Mouse (Mus musculus) MN1 (cell line): ENCODE measurements around the gene Zfp13.

Source experiments
- DNase-seq: peaks from one replicate; pipeline ENCODE4 v3.0.0-alpha.2; 2016; ENCODE audit warnings: low spot score

Gene Zfp13

DNA sequence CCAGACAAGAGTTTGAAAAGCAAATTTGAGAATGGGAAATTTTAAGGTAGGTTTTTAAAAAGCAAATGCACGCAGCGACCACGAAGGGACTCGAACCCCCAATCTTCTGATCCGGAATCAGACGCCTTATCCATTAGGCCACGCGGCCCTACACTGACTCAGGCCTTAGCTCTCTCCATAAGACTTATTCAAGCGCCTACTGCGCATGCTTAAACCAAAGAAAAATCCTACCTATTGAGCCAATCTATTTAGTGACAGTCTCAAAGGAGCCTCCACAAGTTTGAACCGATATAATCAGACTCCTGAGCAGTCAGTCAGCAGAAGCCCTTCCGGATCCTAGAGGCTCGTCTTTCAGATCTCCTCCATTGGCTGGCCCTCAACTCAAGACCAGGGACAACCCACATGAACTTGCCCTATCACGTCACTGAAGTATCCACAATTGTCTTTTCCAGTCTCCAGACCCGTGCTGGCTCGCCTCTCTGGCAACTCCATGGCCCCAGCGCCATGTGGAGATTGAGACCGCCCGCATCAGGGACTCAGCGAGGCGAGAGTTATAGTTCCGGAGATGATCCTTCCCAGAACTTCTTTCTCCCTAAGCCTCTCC, 49.0 kb downstream of the Zfp13 start:
- DNase-seq, result peak; percentile 95

DNA sequence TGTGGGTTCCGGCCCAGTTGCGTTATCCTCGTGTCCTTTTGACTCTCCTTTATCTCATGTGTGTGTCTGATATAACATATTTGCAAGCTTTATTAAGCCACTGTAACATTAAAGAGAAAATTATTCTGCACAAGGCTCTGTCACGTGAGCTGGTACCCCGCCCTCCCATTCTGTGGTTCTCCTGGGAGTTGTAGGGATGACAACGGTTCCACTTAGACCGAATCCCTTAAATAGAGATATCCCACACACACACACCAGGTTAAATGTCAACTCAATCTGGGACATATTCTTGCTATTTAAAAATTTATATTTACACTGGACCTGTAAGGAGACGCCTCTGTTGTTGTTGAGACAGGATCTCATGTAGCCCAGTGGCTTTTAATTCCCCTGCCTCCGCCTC, 49.8 kb downstream of the Zfp13 start:
- peak; percentile 80 for DNase-seq

DNA sequence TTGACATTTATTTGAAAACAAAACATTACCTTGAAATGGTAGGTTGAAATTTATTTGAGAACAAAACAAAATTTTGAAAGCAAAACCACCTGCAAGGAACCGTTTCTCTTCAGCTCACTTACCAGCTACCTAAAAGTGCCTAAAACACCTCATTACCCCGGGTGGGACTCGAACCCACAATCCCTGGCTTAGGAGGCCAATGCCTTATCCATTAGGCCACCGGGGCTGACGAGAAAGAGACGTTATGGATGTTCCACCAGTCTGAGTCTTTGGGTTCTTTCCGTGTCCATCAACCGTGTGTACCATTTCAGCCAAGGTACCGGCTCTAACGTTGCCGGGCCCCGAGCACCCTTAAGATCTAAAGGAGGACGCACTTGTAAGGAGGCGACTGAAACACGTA, 50.7 kb downstream of the Zfp13 start:
- peak; percentile 96 for DNase-seq

DNA sequence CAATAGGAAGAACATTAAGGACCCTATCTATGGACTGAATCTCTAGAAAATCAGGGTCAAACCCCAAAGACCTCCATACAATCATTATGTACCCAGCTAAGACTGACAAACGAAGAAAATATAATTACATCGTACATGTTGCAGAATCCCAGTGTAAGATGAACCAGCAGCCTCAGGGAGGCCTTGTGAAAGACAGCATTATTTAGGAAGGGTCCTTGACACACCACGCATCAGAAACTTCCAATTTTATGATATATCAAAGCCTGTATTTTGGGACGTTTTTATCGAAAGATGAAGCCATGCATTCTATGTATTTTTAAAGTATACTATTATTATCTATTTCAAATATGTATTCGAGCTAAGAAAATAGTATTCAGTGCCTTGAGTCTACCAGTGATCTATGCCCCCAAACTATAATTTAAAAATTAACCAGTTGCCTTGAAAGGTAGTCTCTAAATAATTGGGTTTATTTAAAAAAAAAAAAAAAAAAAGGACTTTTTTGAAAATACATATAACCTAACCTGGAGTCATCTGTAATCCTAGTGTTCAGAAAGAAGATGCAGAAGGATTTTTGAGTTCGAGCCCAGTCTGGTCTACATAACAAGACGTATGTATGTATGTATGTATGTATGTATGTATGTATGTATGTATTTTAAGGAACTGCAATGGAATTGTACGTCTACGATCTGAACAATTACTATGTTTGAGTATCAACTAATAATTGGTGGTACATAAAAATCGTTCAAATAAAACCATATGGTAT, 51.4 kb downstream of the Zfp13 start:
- peak; percentile 60 for DNase-seq

DNA sequence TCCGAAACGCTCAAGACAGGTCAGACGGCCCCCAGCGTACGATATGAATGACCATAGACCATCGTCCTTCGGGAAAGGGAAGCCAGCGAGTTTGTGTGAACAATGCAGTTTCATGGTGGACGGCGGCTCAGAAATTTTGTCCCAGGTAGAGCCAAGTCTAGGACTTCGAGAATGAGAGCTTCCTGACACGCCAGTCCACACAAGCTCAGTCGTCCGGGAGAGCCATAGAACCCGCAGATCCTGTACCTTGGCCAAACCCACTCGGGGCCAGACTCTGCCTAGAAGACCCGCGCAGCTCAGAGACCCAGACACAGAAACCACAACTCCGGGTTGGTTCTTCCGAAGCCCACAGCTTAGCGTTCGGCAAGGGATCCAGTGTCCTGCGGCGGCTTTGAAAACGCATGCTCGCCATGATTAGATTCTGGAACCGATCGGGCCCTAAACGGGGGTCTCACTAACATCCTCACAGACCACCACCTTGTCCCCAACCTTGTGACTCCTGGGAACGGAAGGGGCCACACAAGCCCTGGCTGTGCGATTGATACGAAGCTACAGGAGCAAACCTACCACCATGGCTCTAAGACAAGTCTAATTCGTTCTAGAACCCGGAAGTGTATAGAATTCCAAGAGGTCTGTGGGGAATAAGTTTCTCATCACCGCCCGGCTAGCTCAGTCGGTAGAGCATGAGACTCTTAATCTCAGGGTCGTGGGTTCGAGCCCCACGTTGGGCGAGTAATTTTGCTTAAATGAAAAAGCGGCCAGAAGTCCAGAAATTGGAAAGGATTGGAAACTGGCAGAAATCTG, 52.4 kb downstream of the Zfp13 start:
- DNase-seq, result peak; percentile 95

DNA sequence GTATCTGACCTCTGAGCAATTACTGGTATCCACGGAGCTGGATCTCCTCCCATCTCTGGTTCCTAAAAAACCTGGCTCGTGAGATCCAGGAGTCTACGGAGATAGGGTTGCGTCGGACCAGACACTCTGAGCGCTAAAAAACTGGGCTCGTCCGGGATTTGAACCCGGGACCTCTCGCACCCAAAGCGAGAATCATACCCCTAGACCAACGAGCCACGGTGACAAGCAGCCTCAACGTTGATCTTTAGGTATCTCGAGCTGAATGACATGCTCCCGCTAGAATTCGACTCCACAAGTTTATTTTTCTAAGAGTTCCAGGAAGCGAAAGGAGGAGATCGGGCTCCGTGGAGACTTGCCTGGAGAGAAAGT, 53.0 kb downstream of the Zfp13 start:
- DNase-seq, result peak; percentile 91

DNA sequence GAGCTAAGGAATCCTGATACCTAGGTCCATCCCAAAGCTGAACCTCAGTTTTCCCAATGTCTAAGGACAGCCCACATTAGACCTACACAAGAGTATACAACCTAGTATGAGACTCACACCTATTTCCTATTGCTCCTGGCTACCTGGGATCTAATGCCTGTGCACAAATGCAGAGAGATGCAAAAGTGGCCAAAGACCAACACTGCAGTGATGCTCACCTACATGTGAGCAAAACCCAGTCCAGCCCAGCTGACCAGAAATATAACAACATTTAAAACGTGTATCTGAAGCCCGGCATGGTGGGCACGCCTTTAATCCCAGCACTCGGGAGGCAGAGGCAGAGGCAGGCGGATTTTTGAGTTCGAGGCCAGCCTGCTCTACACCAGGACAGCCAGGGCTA, 53.4 kb downstream of the Zfp13 start:
- DNase-seq, result no peak

DNA sequence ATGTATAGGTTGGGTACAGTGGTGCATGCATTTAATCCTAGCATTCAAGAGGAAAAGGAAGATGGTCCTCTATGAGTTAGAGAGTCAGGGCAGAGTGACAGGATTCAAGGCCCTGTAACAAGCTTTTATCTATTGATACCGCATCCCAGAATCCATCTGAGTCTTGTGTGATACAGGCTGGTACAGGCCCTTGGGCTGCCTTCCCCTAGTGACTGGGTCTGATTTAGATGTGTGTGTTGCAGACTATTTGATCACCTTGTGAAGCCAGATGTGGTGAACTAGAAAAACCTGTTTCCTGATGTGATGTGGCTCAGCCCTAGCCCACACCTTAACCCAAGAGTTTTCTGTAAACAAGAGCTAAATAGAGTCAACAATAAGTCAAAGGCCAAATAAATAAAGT, 54.5 kb downstream of the Zfp13 start:
- no peak for DNase-seq

DNA sequence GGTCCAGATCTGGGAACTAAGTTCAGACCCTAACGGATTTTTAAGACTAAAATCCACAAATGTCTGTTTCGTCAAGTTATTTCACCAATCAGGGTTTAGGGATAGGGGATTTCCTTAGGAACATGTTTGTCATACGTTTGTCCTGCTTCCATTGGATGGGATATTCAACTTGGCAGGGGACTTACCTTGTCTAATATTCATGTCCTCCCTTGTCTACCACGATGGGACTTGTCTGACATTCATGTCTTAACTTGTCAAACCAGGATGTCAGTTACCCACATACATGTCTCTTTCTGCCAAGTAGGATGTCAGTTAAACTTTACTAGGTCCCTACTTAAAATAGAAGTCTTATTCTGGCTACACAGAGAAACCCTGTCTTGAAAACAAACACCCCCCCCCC, 55.3 kb downstream of the Zfp13 start:
- no peak for DNase-seq

DNA sequence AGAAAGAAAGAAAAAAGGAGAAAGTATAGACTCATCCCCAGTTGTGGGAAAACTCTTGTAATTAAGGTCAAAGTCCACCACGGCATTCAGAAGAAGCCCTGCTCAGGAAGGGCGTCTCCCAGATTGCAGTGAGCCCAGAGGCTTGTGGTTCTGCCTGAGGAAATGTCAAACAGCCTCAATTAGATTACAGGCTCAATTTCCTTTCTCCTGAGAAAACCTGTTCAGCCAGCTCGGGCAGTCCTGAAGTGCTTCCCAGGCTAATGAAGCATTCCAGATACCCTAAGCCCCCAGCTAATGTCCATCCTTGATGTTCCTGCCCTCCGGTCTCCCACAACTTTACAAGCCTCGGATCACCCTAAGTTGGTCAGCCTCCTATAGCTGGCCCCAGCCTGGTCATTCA, 56.0 kb downstream of the Zfp13 start:
- DNase-seq, result no peak

DNA sequence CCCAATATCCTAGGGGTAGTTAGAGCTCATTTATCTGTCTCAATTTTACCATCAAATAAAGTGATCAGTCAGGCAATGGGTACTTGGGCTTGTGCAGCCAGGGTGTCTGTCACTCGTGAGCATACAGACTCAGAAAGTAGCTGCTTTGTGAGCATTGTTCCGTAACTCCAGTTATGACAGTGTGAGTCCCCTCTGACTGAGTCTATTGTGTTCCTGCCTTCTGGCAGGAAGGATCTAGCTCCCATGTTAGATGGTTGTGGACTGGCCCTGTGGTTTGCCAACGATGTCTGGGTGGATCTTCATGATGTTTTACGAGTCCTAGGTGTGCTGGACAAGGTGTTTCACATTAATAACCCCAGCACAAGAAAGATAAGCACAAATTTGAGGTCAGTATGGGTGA, 56.5 kb downstream of the Zfp13 start:
- no peak for DNase-seq

DNA sequence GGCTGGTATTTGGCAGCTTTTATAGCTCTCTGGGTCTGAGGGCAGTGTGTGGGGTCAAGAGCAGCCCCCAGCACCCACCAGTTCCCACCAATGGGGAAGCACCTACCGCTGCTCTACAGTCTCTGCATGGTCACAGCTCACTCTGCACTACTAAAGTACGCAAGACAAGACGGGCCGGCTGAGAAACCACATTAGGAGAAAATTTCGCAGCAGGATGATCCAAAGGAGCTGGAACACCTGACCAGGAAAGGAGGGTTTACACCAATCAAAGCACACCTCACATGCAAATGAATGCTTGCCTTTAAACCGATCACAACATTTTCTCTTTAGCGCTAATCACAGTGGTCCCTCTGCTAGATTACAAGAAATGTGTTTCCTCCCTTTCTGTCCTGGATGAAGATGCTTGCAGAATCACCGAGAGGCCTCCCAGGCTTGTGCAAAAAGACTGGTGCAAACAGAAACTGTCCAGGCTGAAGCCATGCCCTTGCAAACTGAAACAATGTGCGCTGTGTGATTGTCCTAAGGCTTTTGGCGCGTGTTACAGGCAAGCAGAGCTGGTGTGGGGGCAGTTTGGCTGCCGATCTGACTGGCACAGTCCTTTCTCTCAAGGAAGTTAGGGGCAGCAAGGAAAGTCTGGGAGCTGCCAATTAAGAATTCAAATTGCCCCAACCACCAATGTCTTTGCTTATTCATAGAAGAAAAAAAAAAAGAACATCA, 57.1 kb downstream of the Zfp13 start:
- DNase-seq, result peak; percentile 66

DNA sequence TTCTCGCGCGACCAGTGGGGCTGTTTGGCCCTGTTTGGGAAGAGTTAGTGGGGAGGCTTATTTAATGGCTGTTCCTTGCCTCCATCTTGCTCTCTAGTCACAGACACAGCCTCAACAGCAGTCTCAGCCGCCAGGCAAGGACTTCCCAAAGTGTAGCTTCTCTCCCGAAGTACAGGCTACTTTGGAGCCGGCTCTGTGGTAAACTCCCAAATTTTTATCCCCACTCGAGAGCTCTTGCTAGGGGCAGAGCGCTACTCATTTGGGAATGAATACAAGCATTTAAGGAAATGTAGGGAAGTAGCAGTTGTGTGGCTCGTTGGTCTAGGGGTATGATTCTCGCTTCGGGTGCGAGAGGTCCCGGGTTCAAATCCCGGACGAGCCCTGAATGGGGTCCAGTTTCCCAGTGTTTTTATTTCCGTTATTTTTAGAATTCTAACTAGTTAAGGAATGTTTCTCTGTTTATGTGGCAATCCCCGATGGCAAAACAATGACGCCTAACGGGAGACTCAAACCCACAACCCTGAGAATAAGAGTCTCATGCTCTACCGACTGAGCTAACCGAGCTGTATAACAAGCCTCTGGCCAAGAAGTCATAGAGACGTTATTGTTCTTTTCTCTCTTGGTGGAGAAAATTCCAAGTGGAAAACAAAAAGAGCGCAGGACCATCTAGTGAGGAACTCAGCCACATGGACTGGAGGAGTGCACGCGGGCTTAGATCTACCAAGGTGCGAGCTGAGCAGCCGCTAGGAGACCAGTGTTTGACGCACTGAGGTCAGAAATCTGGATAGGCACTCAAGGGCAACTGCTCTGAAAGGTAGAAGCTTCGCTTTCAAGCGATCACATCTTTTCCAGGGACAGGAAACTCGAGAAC, 58.4 kb downstream of the Zfp13 start:
- DNase-seq, result peak; percentile 68

DNA sequence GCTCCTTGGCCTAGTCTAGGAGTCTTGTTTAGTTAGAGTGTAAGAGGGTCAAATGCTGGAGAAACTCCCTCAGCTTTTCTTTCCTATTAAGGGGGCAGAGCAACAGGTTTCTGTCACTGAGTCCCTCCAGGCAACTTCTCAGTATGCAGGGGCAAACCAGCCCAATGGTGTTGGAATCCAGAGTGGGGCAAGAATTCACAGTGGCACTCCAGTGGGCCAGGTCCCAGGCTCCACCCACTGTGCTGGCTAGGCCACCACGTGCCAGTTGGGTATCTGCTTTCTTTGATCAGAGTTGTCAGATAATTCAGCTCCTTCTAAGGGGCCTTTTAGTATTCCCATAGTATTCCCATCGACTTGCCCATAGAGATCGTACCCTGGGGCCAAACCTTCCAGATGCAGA, 59.2 kb downstream of the Zfp13 start:
- DNase-seq, result no peak

DNA sequence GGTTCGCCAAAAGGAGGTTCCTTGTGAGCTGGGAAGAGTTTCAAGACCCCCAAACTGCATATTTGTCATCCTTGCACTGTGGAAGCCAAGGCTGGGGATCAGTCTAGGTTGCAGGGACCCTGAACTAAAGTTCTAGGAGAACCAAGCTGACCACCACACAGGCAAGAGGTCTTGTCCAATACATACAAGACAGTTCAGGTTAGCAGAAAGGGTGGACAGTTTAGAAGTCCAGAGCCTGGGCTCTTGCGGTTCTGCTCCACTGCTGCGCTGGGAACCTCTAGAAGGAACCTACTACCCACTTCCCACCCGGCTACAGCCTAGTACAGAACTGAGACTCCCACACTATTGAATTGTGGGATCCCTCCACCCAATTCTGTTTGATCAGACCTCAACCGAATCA, 59.7 kb downstream of the Zfp13 start:
- no peak for DNase-seq

DNA sequence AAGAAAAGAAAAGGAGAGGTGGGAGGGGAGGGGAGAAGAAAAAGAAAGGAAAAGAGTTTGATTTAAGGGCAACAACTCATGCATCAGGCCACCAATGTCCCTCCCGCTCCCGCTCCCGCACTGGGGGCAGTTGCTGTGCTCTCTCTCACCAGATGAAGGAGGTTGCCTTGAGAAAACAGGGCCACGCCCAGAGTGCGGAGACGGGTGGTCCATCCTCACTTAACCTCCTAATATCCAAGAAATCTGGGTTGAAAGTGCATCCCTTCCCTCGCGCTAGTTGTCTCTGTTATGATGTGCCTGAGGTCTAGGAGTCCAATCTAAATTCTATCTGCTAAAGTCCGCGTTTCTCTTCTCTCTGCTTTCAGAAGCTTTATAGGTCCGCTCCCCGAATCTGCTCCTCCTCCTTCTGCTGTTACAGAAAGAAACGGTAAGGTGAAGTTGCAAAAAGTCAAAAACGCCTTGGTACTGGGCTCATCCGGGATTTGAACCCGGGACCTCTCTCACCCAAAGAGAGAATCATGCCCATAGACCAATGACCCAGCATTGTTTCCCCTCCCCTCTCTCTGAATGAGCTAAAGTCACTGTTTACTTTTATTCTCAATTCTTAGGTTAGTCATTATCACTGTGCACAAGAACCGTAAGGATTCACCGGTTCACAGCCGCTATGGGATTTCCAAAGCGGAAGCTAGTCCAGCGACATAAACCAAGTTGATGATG, 60.8 kb downstream of the Zfp13 start:
- DNase-seq, result peak; percentile 64

DNA sequence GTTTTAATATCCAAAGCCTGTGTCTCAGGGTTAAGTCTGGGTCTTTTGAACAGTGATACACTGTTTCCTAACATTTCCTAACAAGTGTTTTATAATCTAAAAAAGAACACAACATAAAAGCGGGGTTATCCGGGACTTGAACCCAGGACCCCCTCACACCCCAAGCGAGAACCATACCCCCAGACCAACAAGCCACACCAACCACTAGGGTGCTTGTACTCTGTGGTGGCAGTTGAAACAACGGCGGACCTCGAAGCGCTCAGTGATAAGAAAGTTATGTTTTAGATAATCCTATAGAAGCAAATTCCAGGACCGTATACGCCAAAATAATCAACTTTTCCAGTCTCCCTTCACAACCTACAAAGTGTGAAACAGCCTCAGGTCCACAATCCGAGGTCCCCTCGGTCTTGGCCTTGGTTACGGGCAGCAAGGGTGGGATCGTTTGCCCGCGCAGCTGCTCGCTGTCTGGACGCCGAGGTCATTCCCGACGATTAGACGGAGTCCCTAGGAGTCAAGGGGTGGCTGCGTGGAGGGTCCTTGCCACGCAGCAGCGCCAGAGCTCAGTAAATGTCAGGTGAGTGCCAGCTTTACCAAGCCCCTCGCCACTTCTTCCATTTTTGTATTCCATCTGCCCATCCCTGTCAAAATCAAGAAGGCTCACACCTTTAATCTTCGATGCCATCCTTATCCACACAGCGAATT, 61.6 kb downstream of the Zfp13 start:
- peak; percentile 57 for DNase-seq

DNA sequence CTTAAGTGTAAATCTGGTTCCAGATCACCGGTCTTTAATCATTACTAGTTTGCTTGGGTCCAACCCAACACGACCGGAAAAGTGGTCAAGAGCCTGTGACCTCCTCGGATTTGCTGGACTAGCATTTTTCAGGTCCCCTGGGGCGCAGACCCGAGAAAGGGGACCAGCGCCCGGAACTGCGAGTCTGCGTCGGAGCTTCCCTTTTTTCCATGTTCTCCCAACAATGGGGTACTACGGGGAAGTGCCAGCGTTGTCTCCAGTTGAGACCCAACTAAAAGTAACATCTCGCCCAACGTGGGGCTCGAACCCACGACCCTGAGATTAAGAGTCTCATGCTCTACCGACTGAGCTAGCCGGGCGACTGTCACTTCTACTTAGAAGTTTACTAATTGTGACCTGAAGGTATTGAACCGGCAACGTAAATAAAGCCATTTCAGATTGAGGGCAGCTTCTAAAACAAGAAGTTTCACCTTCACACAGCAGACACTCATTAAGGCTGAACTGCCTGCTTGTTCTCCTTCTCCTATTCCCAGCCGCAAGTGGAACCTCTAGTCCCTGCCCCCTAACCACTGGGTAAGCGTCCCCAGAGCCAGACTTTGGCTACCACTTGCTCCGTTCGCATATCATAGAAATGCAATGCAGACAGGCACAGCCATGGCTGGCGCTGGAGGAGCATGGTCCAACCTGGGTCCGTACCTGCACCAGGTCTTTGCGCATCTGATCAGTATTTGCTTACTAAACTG, 64.1 kb downstream of the Zfp13 start:
- peak; percentile 66 for DNase-seq
